Mouse (Mus musculus) MEL (cell line): Measurements from ENCODE around the gene Pttg1. TPM values are rescaled to one million over a fixed set of nuclear protein-coding genes. Genes with fewer than 3 reads are reported as not detected.

Experiments
- DNase-seq: peaks from one replicate; pipeline ENCODE4 v3.0.0; 2011; ENCODE audit warnings: low read depth, low spot score
- H3K27ac ChIP-seq: 2 replicates; pipeline ENCODE4 v1.5.1; 2012; ENCODE audit warnings: low read depth, mild to moderate bottlenecking, control low read depth, low read length, moderate library complexity; ENCODE audit not compliant: control insufficient read depth
- H3K27me3 ChIP-seq, 2 experiments: fragments of 150-350 bp in 1 of 2; sonication (generic) in 1 of 2; 2 replicates each; pipeline ENCODE4 v1.6.1; 2012; ENCODE audit warnings: low read length in 2 of 2, mild to moderate bottlenecking in 2 of 2, improper control_type of control experiment in 1 of 2, moderate library complexity in 1 of 2; ENCODE audit not compliant: insufficient read depth in 2 of 2, control insufficient read depth in 1 of 2
- H3K36me3 ChIP-seq, 2 experiments: 2 replicates each; pipeline ENCODE4 v1.6.1; 2012 to 2014; ENCODE audit warnings: low read length in 2 of 2, improper control_type of control experiment in 1 of 2, inconsistent platforms in 1 of 2, mild to moderate bottlenecking in 1 of 2; ENCODE audit not compliant: insufficient read depth in 2 of 2, control insufficient read depth in 1 of 2
- H3K4me1 ChIP-seq, 2 experiments: fragments of 150-350 bp in 1 of 2; sonication (generic) in 1 of 2; 2 replicates each; pipeline ENCODE4 v1.6.1; 2012; ENCODE audit warnings: low read length in 2 of 2, improper control_type of control experiment in 1 of 2, mild to moderate bottlenecking in 1 of 2; ENCODE audit not compliant: insufficient read depth in 2 of 2, control insufficient read depth in 1 of 2
- H3K4me3 ChIP-seq, 2 experiments: fragments of 150-350 bp in 1 of 2; sonication (generic) in 1 of 2; 2 replicates each; pipeline ENCODE4 v1.5.1; 2012; ENCODE audit warnings: low read depth in 2 of 2, low read length in 2 of 2, mild to moderate bottlenecking in 2 of 2, moderate library complexity in 2 of 2, control low read depth in 1 of 2, improper control_type of control experiment in 1 of 2; ENCODE audit not compliant: control insufficient read depth in 1 of 2, insufficient read depth in 1 of 2
- H3K79me2 ChIP-seq: 2 replicates; pipeline ENCODE4 v1.6.1; 2012; ENCODE audit warnings: mild to moderate bottlenecking, low read length, moderate library complexity; ENCODE audit not compliant: control insufficient read depth, poor library complexity, insufficient read depth
- H3K9ac ChIP-seq: 2 replicates; pipeline ENCODE4 v1.6.1; 2012; ENCODE audit warnings: low read depth, mild to moderate bottlenecking, control low read depth, low read length, moderate library complexity; ENCODE audit not compliant: control insufficient read depth, poor library complexity, severe bottlenecking
- H3K9me3 ChIP-seq: fragments of 150-350 bp; sonication (generic); replicated peaks from 2 replicates; pipeline ENCODE4 v1.6.1; 2012; ENCODE audit warnings: mild to moderate bottlenecking, low read length, improper control_type of control experiment, moderate library complexity; ENCODE audit not compliant: insufficient read depth
- BHLHE40 ChIP-seq: IDR thresholded peaks from 2 replicates; pipeline ENCODE4 v1.6.1; 2012; ENCODE audit warnings: low read depth, mild to moderate bottlenecking, inconsistent platforms, low read length, improper control_type of control experiment, borderline replicate concordance
- CHD1 ChIP-seq: IDR thresholded peaks from 2 replicates; pipeline ENCODE4 v1.6.1; 2012; ENCODE audit warnings: low read depth, mild to moderate bottlenecking, inconsistent platforms, low read length, improper control_type of control experiment
- CHD2 ChIP-seq: IDR thresholded peaks from 2 replicates; pipeline ENCODE4 v1.6.1; 2011; ENCODE audit warnings: low read length, improper control_type of control experiment
- CTCF ChIP-seq, 3 experiments: IDR thresholded peaks in 2 of 3; conservative IDR thresholded peaks in 1 of 3; 2 replicates each; pipeline ENCODE4 v1.5.1; 2011 to 2012; ENCODE audit warnings: low read length in 3 of 3, low read depth in 2 of 3, mild to moderate bottlenecking in 2 of 3, improper control_type of control experiment in 1 of 3, inconsistent platforms in 1 of 3, mixed read lengths in 1 of 3, moderate library complexity in 1 of 3; ENCODE audit not compliant: control insufficient read depth in 1 of 3, insufficient read depth in 1 of 3, poor library complexity in 1 of 3, severe bottlenecking in 1 of 3
- E2F4 ChIP-seq: IDR thresholded peaks from 2 replicates; pipeline ENCODE4 v1.6.1; 2011; ENCODE audit warnings: low read depth, low read length, improper control_type of control experiment, borderline replicate concordance
- ELF1 ChIP-seq: IDR thresholded peaks from 2 replicates; pipeline ENCODE4 v1.6.1; 2014; ENCODE audit warnings: low read depth, mild to moderate bottlenecking, inconsistent platforms, low read length, improper control_type of control experiment, moderate library complexity
- EP300 ChIP-seq, 2 experiments: IDR thresholded peaks; 2 replicates each; pipeline ENCODE4 v1.6.1; 2011; ENCODE audit warnings: improper control_type of control experiment in 2 of 2, low read length in 2 of 2, low read depth in 1 of 2, mild to moderate bottlenecking in 1 of 2
- GABPA ChIP-seq: IDR thresholded peaks from 2 replicates; pipeline ENCODE4 v1.6.1; 2012; ENCODE audit warnings: low read depth, mild to moderate bottlenecking, inconsistent platforms, low read length, improper control_type of control experiment, moderate library complexity
- GATA1 ChIP-seq: IDR thresholded peaks from 2 replicates; pipeline ENCODE4 v1.6.1; 2011; ENCODE audit warnings: low read depth, low read length, improper control_type of control experiment
- HCFC1 ChIP-seq: IDR thresholded peaks from 2 replicates; pipeline ENCODE4 v1.6.1; 2012; ENCODE audit warnings: low read depth, mild to moderate bottlenecking, inconsistent platforms, low read length, improper control_type of control experiment, moderate library complexity
- KAT2A ChIP-seq: conservative IDR thresholded peaks from 2 replicates; pipeline ENCODE4 v1.6.1; 2012; ENCODE audit warnings: low read depth, low read length, improper control_type of control experiment, inconsistent platforms
- MAX ChIP-seq: IDR thresholded peaks from 2 replicates; pipeline ENCODE4 v1.6.1; 2011; ENCODE audit warnings: low read length, improper control_type of control experiment
- MAZ ChIP-seq: IDR thresholded peaks from 2 replicates; pipeline ENCODE4 v1.6.1; 2012; ENCODE audit warnings: low read depth, mild to moderate bottlenecking, inconsistent platforms, low read length, improper control_type of control experiment
- MEF2A ChIP-seq: IDR thresholded peaks from 2 replicates; pipeline ENCODE4 v1.6.1; 2014; ENCODE audit warnings: low read depth, mild to moderate bottlenecking, inconsistent platforms, low read length, improper control_type of control experiment; ENCODE audit not compliant: poor library complexity, insufficient replicate concordance, severe bottlenecking; ENCODE audit errors: extremely low read depth
- MXI1 ChIP-seq: IDR thresholded peaks from 2 replicates; pipeline ENCODE4 v1.6.1; 2011; ENCODE audit warnings: mild to moderate bottlenecking, low read depth, low read length, improper control_type of control experiment
- MYB ChIP-seq: IDR thresholded peaks from 2 replicates; pipeline ENCODE4 v1.6.1; 2011; ENCODE audit warnings: mild to moderate bottlenecking, low read depth, low read length, improper control_type of control experiment
- MYC ChIP-seq: IDR thresholded peaks from 2 replicates; pipeline ENCODE4 v1.6.1; 2011; ENCODE audit warnings: low read depth, mild to moderate bottlenecking, low read length, improper control_type of control experiment, moderate library complexity
- NELFE ChIP-seq: IDR thresholded peaks from 2 replicates; pipeline ENCODE4 v1.6.1; 2011; ENCODE audit warnings: low read depth, low read length, improper control_type of control experiment
- NRF1 ChIP-seq: IDR thresholded peaks from 2 replicates; pipeline ENCODE4 v1.6.1; 2014; ENCODE audit warnings: low read depth, mild to moderate bottlenecking, inconsistent platforms, low read length, improper control_type of control experiment, moderate library complexity; ENCODE audit not compliant: poor library complexity, insufficient read depth, severe bottlenecking
- POLR2A ChIP-seq, 2 experiments: IDR thresholded peaks; 2 replicates each; pipeline ENCODE4 v1.6.1; 2011 to 2012; ENCODE audit warnings: low read length in 2 of 2, mild to moderate bottlenecking in 2 of 2, control low read depth in 1 of 2, improper control_type of control experiment in 1 of 2, low read depth in 1 of 2, moderate library complexity in 1 of 2; ENCODE audit not compliant: control insufficient read depth in 1 of 2, insufficient read depth in 1 of 2, poor library complexity in 1 of 2
- POLR2AphosphoS2 ChIP-seq: IDR thresholded peaks from 2 replicates; pipeline ENCODE4 v1.6.1; 2011; ENCODE audit warnings: low read length, improper control_type of control experiment
- POLR2AphosphoS5 ChIP-seq: IDR thresholded peaks from 2 replicates; pipeline ENCODE4 v1.6.1; 2012; ENCODE audit warnings: low read depth, borderline replicate concordance, mild to moderate bottlenecking, inconsistent platforms, low read length, moderate library complexity, mixed read lengths
- RAD21 ChIP-seq: IDR thresholded peaks from 2 replicates; pipeline ENCODE4 v1.6.1; 2011; ENCODE audit warnings: mild to moderate bottlenecking, low read depth, low read length, improper control_type of control experiment
- SIN3A ChIP-seq: IDR thresholded peaks from 2 replicates; pipeline ENCODE4 v1.6.1; 2012; ENCODE audit warnings: low read length, improper control_type of control experiment, inconsistent platforms
- TBP ChIP-seq: IDR thresholded peaks from 2 replicates; pipeline ENCODE4 v1.8.0; 2011; ENCODE audit warnings: low read depth, low read length, improper control_type of control experiment
- TCF12 ChIP-seq: IDR thresholded peaks from 2 replicates; pipeline ENCODE4 v1.6.1; 2014; ENCODE audit warnings: low read depth, mild to moderate bottlenecking, inconsistent platforms, low read length, improper control_type of control experiment, moderate library complexity
- USF1 ChIP-seq: IDR thresholded peaks from 2 replicates; pipeline ENCODE4 v1.6.1; 2014; ENCODE audit warnings: low read depth, mild to moderate bottlenecking, inconsistent platforms, low read length, improper control_type of control experiment, moderate library complexity
- ZKSCAN1 ChIP-seq: IDR thresholded peaks from 2 replicates; pipeline ENCODE4 v1.6.1; 2012; ENCODE audit warnings: low read depth, mild to moderate bottlenecking, inconsistent platforms, low read length, improper control_type of control experiment, moderate library complexity
- ZNF384 ChIP-seq: IDR thresholded peaks from 2 replicates; pipeline ENCODE4 v1.6.1; 2012; ENCODE audit warnings: low read depth, mild to moderate bottlenecking, inconsistent platforms, low read length, improper control_type of control experiment
- polyA plus RNA-seq, 2 experiments: library from polyadenylated mRNA; stranded (reverse) in 1 of 2; unstranded in 1 of 2; fragments of >175 nt in 1 of 2; fragments of >200 nt in 1 of 2; gene quantifications; 2 replicates each; pipeline versions ENCODE4 v1.2.1 to v1.2.4; 2012; ENCODE audit warnings: low replicate concordance in 2 of 2, low read depth in 1 of 2; ENCODE audit not compliant: insufficient read length in 2 of 2, insufficient read depth in 1 of 2, missing spikeins in 1 of 2
- total RNA-seq: library from RNA; depleted of rRNA; stranded (reverse); fragments of 300-350 nt; gene quantifications from 2 replicates; pipeline ENCODE4 v1.2.3, GENCODE M21; 2012

Gene Pttg1
- total and polyA plus RNA-seq, 3 experiments = 73.6 to 140 TPM; not detected in 1

- no peak for TF ChIP-seq ZKSCAN1
- TF ChIP-seq MXI1 = no peak
- TF ChIP-seq NRF1 = no peak
- TF ChIP-seq POLR2AphosphoS5 = no peak
- no peak for TF ChIP-seq TBP
- TF ChIP-seq USF1 = no peak
- TF ChIP-seq POLR2AphosphoS2 = no peak
- no peak for TF ChIP-seq MYC
- no peak for TF ChIP-seq E2F4
- TF ChIP-seq MAX = no peak
- no peak for TF ChIP-seq MAZ
- TF ChIP-seq EP300 (IDR thresholded peaks at IDR 0.05; ENCODE audit: low read depth in 1 of 2, low read length in 2 of 2) = no peak
- TF ChIP-seq RAD21 = no peak
- TF ChIP-seq CHD1 = no peak
- TF ChIP-seq CTCF (IDR thresholded peaks at IDR 0.05 in 2 of 3, conservative IDR thresholded peaks at IDR 0.05 in 1 of 3; ENCODE audit: control insufficient read depth in 1 of 3, insufficient read depth in 1 of 3, low read depth in 2 of 3, low read length in 3 of 3, poor library complexity in 1 of 3, severe bottlenecking in 1 of 3) = no peak
- no peak for TF ChIP-seq BHLHE40
- TF ChIP-seq MEF2A = no peak
- TF ChIP-seq TCF12 = no peak
- TF ChIP-seq, all 39 proteins: peak for 0
- H3K27ac ChIP-seq = peak overlapping the region; percentile 8
- H3K9ac ChIP-seq = peak overlapping the region; percentile 69
- H3K4me3 ChIP-seq = peak overlapping the region; percentile 76 to 95
- no peaks in the 10 kb centered on the region for H3K27me3 ChIP-seq
- no peaks in the 10 kb centered on the region for H3K9me3 ChIP-seq
- H3K36me3 ChIP-seq = peaks cover 4% of the 10 kb centered on the region in 2 experiments
- H3K4me1 ChIP-seq = peaks cover 2 to 4% of the 10 kb centered on the region in 2 experiments; a peak in 2 of 4 replicates
- peaks cover 13% of the 10 kb centered on the region for H3K79me2 ChIP-seq
- no peak for DNase-seq
Observed at GRCm38 (mm10) chr11:43434024-43434407, 8.0 kb upstream of the Pttg1 start.

- peaks cover 13% of the 10 kb centered on the region for H3K79me2 ChIP-seq
- peak within 1 kb of the TSS; percentile 8 for H3K27ac ChIP-seq
- no peaks in the 10 kb centered on the region for H3K9me3 ChIP-seq
- no peaks in the 10 kb centered on the region for H3K27me3 ChIP-seq
- H3K36me3 ChIP-seq = peaks cover 0 to 4% of the 10 kb centered on the region in 2 experiments; a peak in 2 of 4 replicates
- H3K4me3 ChIP-seq = peak within 1 kb of the TSS; percentile 76 to 95
- H3K9ac ChIP-seq = peak within 1 kb of the TSS; percentile 69
- peaks cover 2 to 4% of the 10 kb centered on the region in 2 experiments; a peak in 2 of 4 replicates for H3K4me1 ChIP-seq
- peak; percentile 93 for DNase-seq
- TF ChIP-seq ZNF384 = peak; percentile 99
- peak; percentile 78; the same call in 1 of the 2 replicates for TF ChIP-seq ZKSCAN1
- TF ChIP-seq KAT2A = peak; percentile 82
- no peak for TF ChIP-seq MYB
- TF ChIP-seq HCFC1 = peak; percentile 95
- TF ChIP-seq NRF1 = peak; percentile 79
- no peak for TF ChIP-seq GABPA
- peak; percentile 71 for TF ChIP-seq NELFE
- TF ChIP-seq MYC = 0 out of 2 replicates have a peak, but pooled peaks have one; percentile 27
- no peak for TF ChIP-seq CHD2
- peak; percentile 98 for TF ChIP-seq SIN3A
- TF ChIP-seq POLR2A (IDR thresholded peaks at IDR 0.05; ENCODE audit: control insufficient read depth in 1 of 2, insufficient read depth in 1 of 2, low read depth in 1 of 2, low read length in 2 of 2, poor library complexity in 1 of 2) = peak in 1 of 2 experiments; percentile 72; a peak in 2 of 4 replicates
- TF ChIP-seq ELF1 = peak; percentile 98
- TF ChIP-seq POLR2AphosphoS5 = no peak
- no peak for TF ChIP-seq MEF2A
- TF ChIP-seq TCF12 = 0 out of 2 replicates have a peak, but pooled peaks have one; percentile 24
- peak; percentile 67 for TF ChIP-seq TBP
- TF ChIP-seq GATA1 = no peak
- peak; percentile 63; the same call in 1 of the 2 replicates for TF ChIP-seq MAX
Observed at GRCm38 (mm10) chr11:43433254-43434023, 7.4 kb upstream of the Pttg1 start, which contains the start of gene Slu7. Gene Slu7 (plus strand): TSS chr11:43433744.
